Mouse (Mus musculus) layer of hippocampus, adult 8-10 months (tissue): ENCODE measurements at regions not wholly inside any gene's neighbourhood (a gene's known extent, or its start where the extent isn't known, plus 50 kb on each side); places are given as distances from the start of the nearest gene placed in this dataset.

ENCODE experiments used
- DNase-seq, 2 experiments: peaks; one replicate each; pipeline ENCODE4 v3.0.0; 2022; ENCODE audit warnings: low spot score in 2 of 2

GRCm38 (mm10) chr13:110450526-110450925 is 55.7 kb downstream of the Plk2 start:
- DNase-seq: no peak

- DNase-seq: no peak
These were observed 57.2 kb downstream of the Plk2 start for GRCm38 (mm10) chr13:110452009-110452525.

GRCm38 (mm10) chr13:110455085-110455484 is 60.2 kb downstream of the Plk2 start:
- peak; percentile 11 to 15 for DNase-seq

GRCm38 (mm10) chr13:110455569-110456196 is 60.8 kb downstream of the Plk2 start:
- no peak for DNase-seq

GRCm38 (mm10) chr13:110458701-110459100 is 63.9 kb downstream of the Plk2 start:
- DNase-seq: no peak

GRCm38 (mm10) chr13:110461581-110461980 is 66.7 kb downstream of the Plk2 start:
- DNase-seq: no peak

GRCm38 (mm10) chr13:110471526-110471925 is 76.7 kb downstream of the Plk2 start:
- DNase-seq: no peak

GRCm38 (mm10) chr13:110477709-110478108 is 82.9 kb downstream of the Plk2 start:
- no peak for DNase-seq

- DNase-seq: no peak
These were observed 89.6 kb downstream of the Plk2 start for GRCm38 (mm10) chr13:110484358-110484940.

GRCm38 (mm10) chr13:110485515-110485914 is 90.7 kb downstream of the Plk2 start:
- DNase-seq: no peak

- no peak for DNase-seq
These were observed 95.3 kb downstream of the Plk2 start for GRCm38 (mm10) chr13:110490166-110490565.

- DNase-seq: peak in 1 of 2 experiments; percentile 14
These were observed 97.6 kb downstream of the Plk2 start for GRCm38 (mm10) chr13:110492296-110493001.

- DNase-seq: no peak
These were observed 98.2 kb downstream of the Plk2 start for GRCm38 (mm10) chr13:110493002-110493552.

GRCm38 (mm10) chr13:110497461-110497860 is 102.6 kb downstream of the Plk2 start:
- DNase-seq: no peak

- no peak for DNase-seq
These were observed 113.0 kb downstream of the Plk2 start for GRCm38 (mm10) chr13:110507814-110508362.

- peak; percentile 30 to 44 for DNase-seq
These were observed 123.1 kb downstream of the Plk2 start for GRCm38 (mm10) chr13:110517986-110518385.

GRCm38 (mm10) chr13:110522974-110523373 is 128.1 kb downstream of the Plk2 start:
- DNase-seq: no peak

GRCm38 (mm10) chr13:110527681-110528080 is 132.8 kb downstream of the Plk2 start:
- no peak for DNase-seq

GRCm38 (mm10) chr13:110529624-110530023 is 134.8 kb downstream of the Plk2 start:
- DNase-seq: no peak

- DNase-seq: no peak
These were observed 139.5 kb downstream of the Plk2 start for GRCm38 (mm10) chr13:110534320-110534764.

- no peak for DNase-seq
These were observed 140.9 kb downstream of the Plk2 start for GRCm38 (mm10) chr13:110535785-110536184.
